Mouse (Mus musculus) cerebellum, adult 2 months (tissue): Measurements from ENCODE around the gene Ece1.

ENCODE experiments used
- CTCF ChIP-seq: fragments of 200-500 bp; IDR thresholded peaks from 2 replicates; pipeline ENCODE4 v1.5.1; 2011; ENCODE audit warnings: low read depth, mild to moderate bottlenecking, control low read depth, low read length, moderate library complexity, borderline replicate concordance; ENCODE audit not compliant: insufficient read depth
- POLR2A ChIP-seq: fragments of 200-500 bp; IDR thresholded peaks from 2 replicates; pipeline ENCODE4 v1.6.1; 2011; ENCODE audit warnings: low read length, control low read depth, borderline replicate concordance; ENCODE audit not compliant: insufficient read depth

GRCm38 (mm10) chr4:137902873-137903272, 40.8 kb downstream of the Ece1 start:
- TF ChIP-seq CTCF (no peak), POLR2A (no peak)
